Mouse (Mus musculus) limb, embryonic 10.5 days (tissue): Measurements from ENCODE around the gene Rfx4. TPM values are rescaled to one million over a fixed set of nuclear protein-coding genes. Genes with fewer than 3 reads are reported as not detected.

Source experiments
- DNase-seq: peaks from one replicate; pipeline ENCODE4 v3.0.0-alpha.2; 2017; ENCODE audit warnings: low spot score
- H3K27ac ChIP-seq: fragments of 300-500 bp; sonication (generic); 2 replicates; pipeline ENCODE4 v1.5.1; 2016; ENCODE audit warnings: mild to moderate bottlenecking
- H3K27me3 ChIP-seq: fragments of 300-500 bp; sonication (generic); 2 replicates; pipeline ENCODE4 v1.6.1; 2016; ENCODE audit warnings: low read depth, mild to moderate bottlenecking; ENCODE audit not compliant: poor library complexity, severe bottlenecking
- H3K36me3 ChIP-seq: fragments of 300-500 bp; sonication (generic); 2 replicates; pipeline ENCODE4 v1.6.1; 2016; ENCODE audit warnings: mild to moderate bottlenecking, moderate library complexity
- H3K4me1 ChIP-seq: fragments of 300-500 bp; sonication (generic); 2 replicates; pipeline ENCODE4 v1.6.1; 2016
- H3K4me3 ChIP-seq: fragments of 300-500 bp; sonication (generic); 2 replicates; pipeline ENCODE4 v1.5.1; 2016; ENCODE audit warnings: mild to moderate bottlenecking, moderate library complexity
- H3K9me3 ChIP-seq: fragments of 300-500 bp; sonication (generic); replicated peaks from 2 replicates; pipeline ENCODE4 v1.6.1; 2016; ENCODE audit warnings: mild to moderate bottlenecking
- WGBS: fragments of 180-500 bp; shearing (Covaris S2); methylation state at CpG from one replicate; pipeline ENCODE4 v1.1.7; 2016; 5-methylcytosine and 5-hydroxymethylcytosine counted together
- polyA plus RNA-seq: library from polyadenylated mRNA; unstranded; fragments of >200 nt; fragmentation: Nextera tagmentation; extraction: Ambion mirVana; gene quantifications from 2 replicates; pipeline ENCODE4 v1.2.1, GENCODE M21; 2016

Rfx4 gene
- polyA plus RNA-seq, 1 experiment from 2014 or later, result not detected

- Histone ChIP-seq H3K36me3 (no peaks in the 10 kb centered on the region), H3K27ac (peak overlapping the region; percentile 77), H3K4me1 (peaks cover 48% of the 10 kb centered on the region), H3K27me3 (peaks cover 90% of the 10 kb centered on the region), H3K4me3 (peak overlapping the region; percentile 52), H3K9me3 (no peaks in the 10 kb centered on the region)
- peak; percentile 74 for DNase-seq
- WGBS, result 4% methylated on average over 45 of the region's 46 CpGs
These were observed 4.6 kb downstream of the Rfx4 start for GRCm38 (mm10) chr10:84760118-84761111.

- no peak overlapping the region for H3K4me3 ChIP-seq
- 78% methylated on average over 10 of the region's 10 CpGs for WGBS
- no peak for DNase-seq
- H3K27me3 ChIP-seq, result peaks cover 16% of the 10 kb centered on the region
- peaks cover 6% of the 10 kb centered on the region for H3K4me1 ChIP-seq
- no peak overlapping the region for H3K27ac ChIP-seq
- no peaks in the 10 kb centered on the region for H3K36me3 ChIP-seq
- no peaks in the 10 kb centered on the region for H3K9me3 ChIP-seq
These were observed 12.9 kb downstream of the Rfx4 start for GRCm38 (mm10) chr10:84768766-84769165.

- no peak for DNase-seq
- no peaks in the 10 kb centered on the region for H3K36me3 ChIP-seq
- H3K4me1 ChIP-seq, result peaks cover 5% of the 10 kb centered on the region
- no peak overlapping the region for H3K4me3 ChIP-seq
- H3K9me3 ChIP-seq, result no peaks in the 10 kb centered on the region
- H3K27me3 ChIP-seq, result no peaks in the 10 kb centered on the region
- H3K27ac ChIP-seq, result no peak overlapping the region
- 89% methylated on average over 4 of the region's 4 CpGs for WGBS
These were observed 16.7 kb downstream of the Rfx4 start for GRCm38 (mm10) chr10:84772380-84773130.

- Histone ChIP-seq H3K27me3 (no peaks in the 10 kb centered on the region), H3K9me3 (no peaks in the 10 kb centered on the region), H3K36me3 (no peaks in the 10 kb centered on the region), H3K4me3 (no peak overlapping the region), H3K4me1 (peaks cover 5% of the 10 kb centered on the region), H3K27ac (no peak overlapping the region)
- 88% methylated on average over 4 of the region's 4 CpGs for WGBS
- DNase-seq, result no peak
These were observed 18.0 kb downstream of the Rfx4 start for GRCm38 (mm10) chr10:84773889-84774288.

- H3K27me3 ChIP-seq, result no peaks in the 10 kb centered on the region
- 92% methylated on average over 12 of the region's 12 CpGs for WGBS
- no peaks in the 10 kb centered on the region for H3K9me3 ChIP-seq
- H3K36me3 ChIP-seq, result no peaks in the 10 kb centered on the region
- H3K27ac ChIP-seq, result no peak overlapping the region
- DNase-seq, result no peak
- no peak overlapping the region for H3K4me3 ChIP-seq
- H3K4me1 ChIP-seq, result peaks cover 5% of the 10 kb centered on the region
These were observed 18.7 kb downstream of the Rfx4 start for GRCm38 (mm10) chr10:84774573-84774972.

GRCm38 (mm10) chr10:84777109-84777508, 21.2 kb downstream of the Rfx4 start:
- H3K9me3 ChIP-seq, result no peaks in the 10 kb centered on the region
- H3K4me1 ChIP-seq, result peaks cover 5% of the 10 kb centered on the region
- no peak for DNase-seq
- WGBS, result 87% methylated on average over 5 of the region's 5 CpGs
- no peaks in the 10 kb centered on the region for H3K36me3 ChIP-seq
- H3K27me3 ChIP-seq, result no peaks in the 10 kb centered on the region
- no peak overlapping the region for H3K4me3 ChIP-seq
- H3K27ac ChIP-seq, result no peak overlapping the region

GRCm38 (mm10) chr10:84777974-84778373, 22.1 kb downstream of the Rfx4 start:
- no peaks in the 10 kb centered on the region for H3K4me1 ChIP-seq
- H3K4me3 ChIP-seq, result no peak overlapping the region
- H3K9me3 ChIP-seq, result no peaks in the 10 kb centered on the region
- no peaks in the 10 kb centered on the region for H3K27me3 ChIP-seq
- DNase-seq, result no peak
- H3K36me3 ChIP-seq, result no peaks in the 10 kb centered on the region
- H3K27ac ChIP-seq, result no peak overlapping the region
- WGBS, result 83% methylated on average over 7 of the region's 7 CpGs

- H3K27me3 ChIP-seq, result 0 out of 2 replicates have a peak, but pooled peaks cover 4% of the 10 kb centered on the region
- H3K36me3 ChIP-seq, result no peaks in the 10 kb centered on the region
- no peak overlapping the region for H3K27ac ChIP-seq
- no peak overlapping the region for H3K4me3 ChIP-seq
- no peaks in the 10 kb centered on the region for H3K4me1 ChIP-seq
- DNase-seq, result no peak
- WGBS, result 91% methylated on average over 4 of the region's 4 CpGs
- no peaks in the 10 kb centered on the region for H3K9me3 ChIP-seq
These were observed 25.0 kb downstream of the Rfx4 start for GRCm38 (mm10) chr10:84780828-84781227.

- Histone ChIP-seq H3K4me3 (no peak overlapping the region), H3K9me3 (no peaks in the 10 kb centered on the region), H3K4me1 (no peaks in the 10 kb centered on the region), H3K27ac (no peak overlapping the region), H3K36me3 (no peaks in the 10 kb centered on the region), H3K27me3 (0 out of 2 replicates have a peak, but pooled peaks cover 4% of the 10 kb centered on the region)
- 89% methylated on average over 4 of the region's 4 CpGs for WGBS
- DNase-seq, result no peak
These were observed 29.5 kb downstream of the Rfx4 start for GRCm38 (mm10) chr10:84785339-84785738.

- H3K27ac ChIP-seq, result no peak overlapping the region
- no peak overlapping the region for H3K4me3 ChIP-seq
- H3K4me1 ChIP-seq, result peaks cover 4% of the 10 kb centered on the region; the same call in 1 of the 2 replicates
- no peak for DNase-seq
- WGBS, result 89% methylated on average over 8 of the region's 8 CpGs
- no peaks in the 10 kb centered on the region for H3K9me3 ChIP-seq
- H3K27me3 ChIP-seq, result 0 out of 2 replicates have a peak, but pooled peaks cover under 1% of the 10 kb centered on the region
- H3K36me3 ChIP-seq, result no peaks in the 10 kb centered on the region
These were observed 34.5 kb downstream of the Rfx4 start for GRCm38 (mm10) chr10:84790323-84790722.

- Histone ChIP-seq H3K9me3 (no peaks in the 10 kb centered on the region), H3K27ac (no peak overlapping the region), H3K4me3 (no peak overlapping the region), H3K36me3 (no peaks in the 10 kb centered on the region), H3K4me1 (peaks cover 4% of the 10 kb centered on the region; the same call in 1 of the 2 replicates), H3K27me3 (no peaks in the 10 kb centered on the region)
- DNase-seq, result no peak
- 86% methylated on average over 3 of the region's 3 CpGs for WGBS
These were observed 35.3 kb downstream of the Rfx4 start for GRCm38 (mm10) chr10:84791181-84791580.

- Histone ChIP-seq H3K27ac (no peak overlapping the region), H3K9me3 (no peaks in the 10 kb centered on the region), H3K4me1 (0 out of 2 replicates have a peak, but pooled peaks cover 4% of the 10 kb centered on the region), H3K36me3 (no peaks in the 10 kb centered on the region), H3K4me3 (no peak overlapping the region), H3K27me3 (no peaks in the 10 kb centered on the region)
- WGBS, result 77% methylated on average over 6 of the region's 6 CpGs
- DNase-seq, result no peak
These were observed 45.7 kb downstream of the Rfx4 start for GRCm38 (mm10) chr10:84801521-84801920.
